Mouse (Mus musculus): ENCODE results near the gene Pla2g4e. TPM values are rescaled to one million over a fixed set of nuclear protein-coding genes. Genes with fewer than 3 reads are reported as not detected.
A peak's percentile ranks its signal among the peaks of the same experiment; 100 is the strongest.

Pla2g4e gene
- total RNA-seq, 2 experiments from 2014 or later, result 12.0 to 13.8 TPM

DNA sequence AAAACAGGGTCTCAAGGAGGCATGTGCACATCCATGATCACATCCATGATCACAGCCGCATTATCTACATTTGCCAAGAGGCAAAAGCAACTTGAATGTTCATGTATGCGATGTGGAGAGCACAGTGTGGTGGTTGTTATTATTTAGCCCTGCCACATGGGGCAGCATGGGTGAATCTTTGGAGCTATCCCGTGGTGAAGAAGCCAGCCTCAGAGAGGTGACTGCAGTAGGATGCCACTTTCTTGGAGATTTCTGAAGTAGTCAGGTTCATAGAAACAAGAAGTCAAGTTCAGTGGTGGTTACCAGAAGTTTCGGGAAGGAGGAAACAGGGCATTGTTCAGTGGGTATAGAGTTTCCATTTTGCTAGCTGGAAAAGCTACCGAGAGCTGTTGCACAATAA, 87.1 kb downstream of the Pla2g4e start:
- DNase-seq (ENCODE audit: low spot score in 2 of 2), result no peak

DNA sequence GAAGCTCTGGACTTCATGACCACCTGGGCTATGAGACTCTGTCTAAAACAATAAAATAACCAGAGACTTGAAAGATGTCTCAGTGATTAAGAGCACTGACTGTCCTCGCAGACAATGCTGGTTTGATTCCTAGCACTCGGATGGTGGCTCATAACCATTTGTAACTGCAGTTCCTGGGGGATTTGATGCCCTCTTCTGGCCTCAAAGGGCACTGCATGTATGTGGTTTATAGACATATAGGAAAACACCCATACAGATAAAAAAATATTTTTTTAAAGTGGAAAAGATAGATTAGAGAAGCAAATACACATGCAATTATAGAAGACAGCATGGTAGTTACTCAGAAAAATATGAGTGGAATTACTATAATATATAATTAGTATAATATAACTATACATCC, 87.5 kb downstream of the Pla2g4e start:
- DNase-seq (ENCODE audit: low spot score in 2 of 2), result no peak

DNA sequence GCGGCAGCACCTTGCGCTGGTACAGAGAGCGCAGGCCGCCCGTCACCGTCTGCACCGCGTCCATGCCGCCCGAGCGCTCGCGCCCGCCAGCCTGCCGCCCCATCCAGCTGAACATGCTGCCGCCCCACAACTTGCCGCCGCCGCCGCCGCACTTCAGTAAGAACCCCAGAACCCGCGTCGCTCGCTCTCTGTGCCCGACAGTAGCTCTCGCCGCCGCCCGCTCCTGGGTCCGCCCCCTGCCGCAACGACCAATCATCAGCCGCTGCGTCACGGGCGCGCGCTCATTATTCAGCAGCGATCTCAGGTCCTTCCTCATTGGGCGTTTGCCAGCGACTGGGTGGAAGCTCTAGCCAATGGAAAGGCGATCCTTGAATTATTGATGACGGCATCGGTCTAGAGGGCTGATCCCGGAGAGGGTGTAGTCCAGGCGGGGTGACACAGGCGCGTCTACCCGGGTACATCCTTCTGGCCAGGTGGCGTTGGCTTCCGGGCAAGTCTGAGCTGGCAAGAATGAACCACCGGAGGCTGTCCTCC, 90.7 kb downstream of the Pla2g4e start, which contains the start of gene Ehd4:
Ehd4 (minus strand) TSS at position 246 of the 534 bp plus-strand sequence.
- DNase-seq (ENCODE audit: low spot score in 2 of 2), result peak; percentile 96 to 98

GRCm38 (mm10) chr2:120153586-120154360, 91.4 kb downstream of the Pla2g4e start:
- no peak for DNase-seq (ENCODE audit: low spot score in 2 of 2)

DNA sequence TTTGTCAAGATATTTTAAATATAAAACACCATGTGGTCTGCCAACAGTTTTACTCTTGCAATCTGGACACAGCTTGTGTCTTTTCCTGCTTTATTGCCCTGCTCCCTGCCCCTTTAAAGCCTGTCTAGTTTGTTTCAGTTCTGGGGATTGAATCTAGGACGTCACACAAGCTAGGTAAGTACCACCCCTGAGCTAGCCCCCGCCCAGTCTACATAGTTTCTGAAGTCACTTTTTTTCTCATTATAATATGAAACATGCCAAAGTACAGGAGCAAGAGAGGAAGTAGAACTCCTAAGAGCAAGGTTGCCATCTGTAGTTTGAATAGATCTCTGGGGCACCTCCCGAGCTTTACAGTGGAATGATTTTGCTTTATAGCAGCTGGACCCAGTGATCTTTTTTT, 94.6 kb downstream of the Pla2g4e start:
- no peak for DNase-seq (ENCODE audit: low spot score in 2 of 2)

DNA sequence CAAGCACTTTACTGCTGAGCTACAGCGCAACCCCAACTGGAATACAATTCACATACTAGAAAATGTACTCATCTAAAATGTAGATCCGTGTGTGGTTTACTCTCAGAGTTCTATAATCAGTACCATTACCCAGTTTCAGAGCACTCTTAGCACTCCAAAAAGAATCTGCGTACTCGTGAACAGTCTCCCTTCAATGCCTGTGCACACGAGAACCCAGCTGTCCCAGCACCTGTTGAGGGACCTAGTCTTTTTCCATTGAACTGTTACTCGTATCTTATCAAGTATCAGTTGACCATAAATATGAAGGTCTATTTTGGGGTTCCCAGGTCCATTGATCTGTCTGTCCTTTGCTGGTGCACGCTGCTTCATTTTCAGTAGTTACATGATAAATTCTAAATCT, 95.5 kb downstream of the Pla2g4e start:
- DNase-seq (ENCODE audit: low spot score in 2 of 2), result no peak

- no peak for DNase-seq (ENCODE audit: low spot score in 2 of 2)
Observed at GRCm38 (mm10) chr2:120147999-120148398, 97.1 kb downstream of the Pla2g4e start.

GRCm38 (mm10) chr2:120147364-120147763, 97.8 kb downstream of the Pla2g4e start:
- no peak for DNase-seq (ENCODE audit: low spot score in 2 of 2)

- DNase-seq (ENCODE audit: low spot score in 2 of 2), result no peak
Observed at GRCm38 (mm10) chr2:120146543-120146942, 98.6 kb downstream of the Pla2g4e start.

- no peak for DNase-seq (ENCODE audit: low spot score in 2 of 2)
Observed at GRCm38 (mm10) chr2:120144390-120144789, 100.7 kb downstream of the Pla2g4e start.

DNA sequence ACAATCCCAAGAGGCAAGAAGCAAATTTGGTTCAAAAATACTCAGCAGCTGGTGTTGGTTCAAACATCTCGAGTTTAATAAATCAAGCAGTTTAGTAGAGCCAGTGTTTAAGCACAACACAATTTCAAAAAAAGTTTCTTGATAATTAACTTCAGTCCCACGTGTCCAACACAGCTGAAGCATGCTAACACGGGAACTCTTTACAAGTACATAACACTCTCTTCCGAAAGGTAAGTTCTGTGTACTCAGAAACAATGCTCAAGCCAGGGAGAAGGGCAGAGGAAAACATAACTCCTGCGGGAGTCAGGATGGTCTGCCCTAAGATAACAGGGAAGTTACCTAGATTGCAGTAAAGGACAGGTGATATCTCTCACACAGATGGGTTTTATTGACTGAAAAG, 102.8 kb downstream of the Pla2g4e start:
- no peak for DNase-seq (ENCODE audit: low spot score in 2 of 2)

DNA sequence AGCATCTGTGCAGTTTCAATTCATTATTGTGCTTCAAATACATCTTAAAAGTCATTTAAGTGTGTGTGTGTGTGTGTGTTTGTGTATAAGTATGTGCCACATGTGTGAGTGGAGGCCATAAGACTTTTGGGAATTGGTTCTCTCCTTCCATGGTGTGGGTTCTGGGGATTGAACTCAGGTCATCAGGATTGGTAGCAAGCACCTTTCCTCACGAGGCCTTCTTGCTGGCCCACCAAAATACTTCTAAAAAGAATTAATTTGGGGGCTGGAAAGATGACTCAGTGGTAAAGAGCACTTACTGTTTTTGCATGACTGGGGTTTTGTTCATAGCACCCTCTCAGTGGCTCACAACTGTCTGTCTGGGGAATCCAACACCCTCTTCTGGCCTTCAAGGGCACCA, 103.5 kb downstream of the Pla2g4e start:
- no peak for DNase-seq (ENCODE audit: low spot score in 2 of 2)

GRCm38 (mm10) chr2:120140326-120140725, 104.8 kb downstream of the Pla2g4e start:
- DNase-seq (ENCODE audit: low spot score in 2 of 2), result no peak

- DNase-seq (ENCODE audit: low spot score in 2 of 2), result no peak
Observed at GRCm38 (mm10) chr2:120139091-120139490, 106.0 kb downstream of the Pla2g4e start.

GRCm38 (mm10) chr2:120137281-120137680, 107.9 kb downstream of the Pla2g4e start:
- no peak for DNase-seq (ENCODE audit: low spot score in 2 of 2)

- no peak for DNase-seq (ENCODE audit: low spot score in 2 of 2)
Observed at GRCm38 (mm10) chr2:120134453-120135075, 110.6 kb downstream of the Pla2g4e start.

DNA sequence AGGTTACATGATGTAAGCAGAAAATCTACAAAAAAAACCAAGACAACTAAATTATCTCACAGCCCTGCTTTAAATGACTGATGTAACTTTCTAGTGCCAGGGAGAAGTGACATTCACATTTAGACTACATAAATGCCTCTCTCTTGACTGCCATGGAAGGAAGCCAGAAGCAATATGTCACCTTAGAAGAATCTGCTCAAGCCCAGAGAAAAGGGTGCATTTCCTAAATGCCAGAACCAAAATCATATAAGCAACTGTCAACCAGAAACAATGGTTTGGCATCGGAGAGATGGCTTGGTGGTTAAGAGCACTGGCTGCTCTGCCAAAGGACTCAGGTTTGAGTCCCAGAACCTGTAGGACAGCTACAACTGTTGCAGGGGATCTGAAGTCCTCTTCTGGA, 113.3 kb downstream of the Pla2g4e start:
- no peak for DNase-seq (ENCODE audit: low spot score in 2 of 2)

DNA sequence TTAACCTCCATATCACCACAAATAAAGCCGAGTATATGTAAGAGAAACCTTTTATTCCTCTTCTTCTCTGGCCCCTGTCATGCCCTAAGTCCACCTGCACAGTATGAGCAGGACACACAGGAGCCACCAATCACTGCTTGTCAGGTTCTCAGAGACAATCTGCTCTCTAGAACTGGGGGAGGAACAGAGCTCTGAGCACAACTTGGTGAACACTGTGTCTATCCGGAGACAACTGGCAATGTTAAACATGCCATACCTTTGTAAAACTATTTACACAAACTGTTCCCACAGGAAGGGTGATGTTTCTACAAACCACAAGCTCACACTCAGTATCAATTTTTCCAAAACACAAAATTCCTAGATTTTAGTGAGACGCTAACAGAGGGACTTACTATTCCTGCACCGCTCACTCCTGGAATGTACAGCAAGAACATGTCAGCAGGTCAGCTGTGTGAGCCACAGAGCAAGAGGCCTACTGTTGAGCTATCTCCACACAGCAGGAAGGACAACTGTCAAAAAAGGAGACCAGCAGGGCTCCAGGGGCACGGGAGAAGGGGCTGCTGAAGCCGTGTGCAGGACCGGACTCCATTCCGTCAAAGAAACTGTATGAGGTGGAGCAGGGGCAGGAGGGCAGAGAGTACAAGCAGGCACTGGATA, 115.8 kb downstream of the Pla2g4e start:
- no peak for DNase-seq (ENCODE audit: low spot score in 2 of 2)

- no peak for DNase-seq (ENCODE audit: low spot score in 2 of 2)
Observed at GRCm38 (mm10) chr2:120128611-120129051, 116.5 kb downstream of the Pla2g4e start.

DNA sequence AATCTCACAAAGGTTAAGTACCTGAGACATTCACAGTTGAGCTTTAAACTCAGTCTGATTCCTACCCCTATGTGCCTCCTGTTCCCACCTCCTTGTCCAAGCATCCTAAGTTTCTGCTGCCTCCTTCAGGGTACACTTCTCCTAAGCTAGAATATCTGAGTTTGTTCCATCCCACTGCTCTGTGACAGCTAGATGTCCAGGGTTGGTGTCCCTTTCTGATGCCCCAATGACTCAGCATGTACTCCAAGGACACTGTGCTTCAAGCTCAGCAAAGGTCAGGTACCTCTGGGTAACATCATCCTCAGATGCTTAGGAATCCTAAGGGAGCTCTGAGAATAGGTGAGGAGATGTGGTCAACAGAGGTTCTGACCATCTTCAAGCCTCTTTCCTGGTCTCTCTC, 117.1 kb downstream of the Pla2g4e start:
- no peak for DNase-seq (ENCODE audit: low spot score in 2 of 2)

- no peak for DNase-seq (ENCODE audit: low spot score in 2 of 2)
Observed at GRCm38 (mm10) chr2:120126901-120127300, 118.2 kb downstream of the Pla2g4e start.

DNA sequence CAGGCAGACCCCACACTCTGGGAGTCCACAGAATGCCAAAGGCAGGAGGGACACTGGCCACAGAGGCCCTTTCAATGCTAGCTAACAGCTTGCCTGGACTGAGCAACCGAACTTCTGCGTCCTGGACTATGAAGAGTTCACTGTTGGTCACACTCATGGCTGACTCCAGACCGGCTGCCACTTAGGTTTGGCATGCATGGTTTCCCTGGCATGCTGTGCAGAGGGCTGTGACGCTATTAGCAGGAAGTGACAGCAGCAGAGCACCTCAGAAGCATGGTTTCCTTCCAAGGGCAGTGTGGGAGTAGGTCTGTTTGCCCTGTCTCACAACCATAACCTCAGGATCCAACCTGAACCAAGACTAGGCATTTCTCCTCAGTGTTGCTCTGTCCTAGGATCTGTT, 118.7 kb downstream of the Pla2g4e start:
- no peak for DNase-seq (ENCODE audit: low spot score in 2 of 2)

Measured in layer of hippocampus, postnatal 10 days (tissue).